Mouse (Mus musculus): ENCODE results near the gene Poll. TPM values are rescaled to one million over a fixed set of nuclear protein-coding genes. Genes with fewer than 3 reads are reported as not detected.

Gene Poll
- 5.1 and 5.7 TPM in 2 replicates for polyA plus RNA-seq (2015; fragmentation: Nextera tagmentation; extraction: Ambion mirVana)

GRCm38 (mm10) chr19:45560153-45560890, at the start of gene Poll, which contains the start of gene Gm17018:
Poll (minus strand) TSS chr19:45560531.
Gm17018 (plus strand) TSS chr19:45560615.
- DNase-seq (ENCODE audit: low spot score), result peak; percentile 89

GRCm38 (mm10) chr19:45608648-45609339, 48.5 kb upstream of the Poll start:
- no peak for DNase-seq (ENCODE audit: low spot score)

GRCm38 (mm10) chr19:45607479-45607878, 47.1 kb upstream of the Poll start:
- no peak for DNase-seq (ENCODE audit: low spot score)

- no peak for DNase-seq (ENCODE audit: low spot score)
These were observed 46.4 kb upstream of the Poll start for GRCm38 (mm10) chr19:45606701-45607100.

- DNase-seq (ENCODE audit: low spot score), result peak; percentile 57
These were observed 42.3 kb upstream of the Poll start for GRCm38 (mm10) chr19:45602606-45603005.

- DNase-seq (ENCODE audit: low spot score), result no peak
These were observed 36.8 kb upstream of the Poll start for GRCm38 (mm10) chr19:45597106-45597505.

- DNase-seq (ENCODE audit: low spot score), result no peak
These were observed 36.1 kb upstream of the Poll start for GRCm38 (mm10) chr19:45596434-45596833.

- no peak for DNase-seq (ENCODE audit: low spot score)
These were observed 35.7 kb upstream of the Poll start for GRCm38 (mm10) chr19:45596019-45596418.

GRCm38 (mm10) chr19:45595481-45595880, 35.1 kb upstream of the Poll start:
- no peak for DNase-seq (ENCODE audit: low spot score)

GRCm38 (mm10) chr19:45594079-45594478, 33.7 kb upstream of the Poll start:
- DNase-seq (ENCODE audit: low spot score), result no peak

GRCm38 (mm10) chr19:45592916-45593315, 32.6 kb upstream of the Poll start:
- no peak for DNase-seq (ENCODE audit: low spot score)

- DNase-seq (ENCODE audit: low spot score), result no peak
These were observed 31.4 kb upstream of the Poll start for GRCm38 (mm10) chr19:45591704-45592103.

GRCm38 (mm10) chr19:45589761-45590160, 29.4 kb upstream of the Poll start:
- DNase-seq (ENCODE audit: low spot score), result no peak

- DNase-seq (ENCODE audit: low spot score), result no peak
These were observed 27.4 kb upstream of the Poll start for GRCm38 (mm10) chr19:45587509-45588292.

- DNase-seq (ENCODE audit: low spot score), result no peak
These were observed 26.5 kb upstream of the Poll start for GRCm38 (mm10) chr19:45586850-45587249.

- DNase-seq (ENCODE audit: low spot score), result no peak
These were observed 24.7 kb upstream of the Poll start for GRCm38 (mm10) chr19:45584856-45585620.

- DNase-seq (ENCODE audit: low spot score), result no peak
These were observed 22.8 kb upstream of the Poll start for GRCm38 (mm10) chr19:45583136-45583535.

- DNase-seq (ENCODE audit: low spot score), result no peak
These were observed 21.8 kb upstream of the Poll start for GRCm38 (mm10) chr19:45582161-45582560.

GRCm38 (mm10) chr19:45581257-45581656, 20.9 kb upstream of the Poll start:
- DNase-seq (ENCODE audit: low spot score), result peak; percentile 69

GRCm38 (mm10) chr19:45580235-45580634, 19.9 kb upstream of the Poll start:
- no peak for DNase-seq (ENCODE audit: low spot score)

- no peak for DNase-seq (ENCODE audit: low spot score)
These were observed 19.1 kb upstream of the Poll start for GRCm38 (mm10) chr19:45579416-45579815.
